Mouse (Mus musculus): ENCODE measurements around the gene Gm49450.
"Not testable (repeated sequence)": the region's sequence is repeated elsewhere in the genome, so short reads cannot be mapped to it uniquely, and the experiment has no call there.

Gene Gm49450

DNA sequence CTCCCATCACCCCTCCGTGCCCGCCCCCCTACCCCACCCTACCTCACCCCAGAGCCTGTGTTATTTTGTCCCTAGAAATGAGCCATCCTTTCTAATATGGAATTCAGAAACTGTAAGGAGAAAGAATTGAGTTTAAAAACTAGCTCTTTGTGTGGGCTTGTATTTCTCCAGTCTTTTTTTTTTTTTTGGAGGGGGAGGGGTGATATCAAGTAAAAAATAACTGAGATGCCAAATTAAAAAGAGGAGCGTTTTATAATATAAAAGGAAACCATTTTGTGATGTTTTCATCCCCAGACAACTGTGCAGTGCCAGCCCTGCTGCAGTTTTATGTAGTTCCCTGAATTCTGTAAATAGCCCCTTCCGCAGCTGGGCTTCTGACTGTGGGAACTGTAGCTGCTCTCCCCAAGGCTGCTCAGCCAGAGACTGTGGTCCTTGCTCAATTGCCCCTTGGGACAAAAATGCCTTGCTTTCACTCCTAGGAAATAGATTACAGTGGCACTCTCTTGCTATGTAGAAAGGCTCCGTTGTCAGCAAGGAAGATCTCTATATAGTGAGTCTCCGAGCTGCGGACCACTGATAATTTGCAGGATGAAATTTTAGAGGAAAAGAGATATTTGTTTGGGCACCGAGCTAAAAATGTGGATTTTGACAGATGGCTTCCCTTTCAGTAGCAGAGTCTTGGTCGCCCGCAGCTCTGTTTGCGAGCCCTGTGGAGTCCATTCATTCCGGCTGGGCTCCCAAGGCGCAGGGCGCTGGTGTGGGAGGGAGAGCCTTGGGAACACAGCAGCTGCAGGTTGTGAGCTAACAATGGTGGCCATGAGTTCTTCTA, 1.3 kb upstream of the Gm49450 start:
- no peak for DNase-seq

DNA sequence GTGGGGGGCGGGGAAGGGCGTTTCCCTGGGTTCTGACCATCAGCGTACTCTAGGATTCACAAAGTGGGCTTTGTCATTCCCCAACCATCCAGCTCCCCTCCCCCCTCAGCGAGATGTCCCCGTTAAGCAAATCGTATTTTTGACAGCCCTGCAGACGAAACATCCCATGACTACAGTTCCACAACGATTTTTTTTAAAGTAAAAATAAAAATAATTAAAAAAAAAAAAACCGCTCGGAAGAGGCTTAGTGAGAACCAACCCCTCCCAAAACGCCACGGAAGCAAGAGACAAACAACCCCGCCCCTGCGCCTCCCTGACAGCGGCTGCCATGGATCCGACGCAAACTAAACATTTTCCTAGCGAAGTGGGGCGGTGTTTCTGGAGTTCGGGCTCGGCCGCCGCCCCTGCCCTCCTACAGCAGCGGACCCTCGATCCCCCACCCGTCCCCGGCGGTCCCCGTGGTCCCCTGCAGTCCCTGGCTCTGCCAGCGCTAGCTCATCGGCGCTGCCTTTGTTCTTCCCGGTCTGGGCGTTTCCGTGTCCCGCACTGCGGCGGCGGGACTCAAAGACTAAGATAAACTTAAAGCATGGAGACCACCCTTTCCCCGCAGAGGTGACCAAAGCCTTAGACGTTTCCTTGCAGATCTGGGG, 475 bp downstream of the Gm49450 start:
- DNase-seq: peak; percentile 83 to 88

DNA sequence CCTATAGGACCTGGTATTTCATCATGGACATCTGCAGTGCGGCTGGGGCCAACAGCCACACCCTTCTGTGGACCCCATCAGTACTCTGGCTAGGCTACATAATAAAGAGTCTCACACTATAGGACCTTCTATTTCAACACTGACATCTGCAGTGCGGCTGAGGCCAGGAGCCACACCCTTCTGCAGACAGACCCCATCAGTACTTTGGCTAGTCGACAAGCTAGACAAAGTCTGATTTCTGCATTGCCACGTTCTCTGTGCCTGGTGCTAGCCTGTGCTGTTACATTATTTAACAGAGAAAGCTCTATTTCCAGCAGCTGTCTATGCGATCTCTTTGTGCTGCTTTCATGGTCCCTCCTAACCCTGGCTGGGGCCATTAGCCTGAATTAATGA, 1.3 kb downstream of the Gm49450 start:
- DNase-seq: no peak

DNA sequence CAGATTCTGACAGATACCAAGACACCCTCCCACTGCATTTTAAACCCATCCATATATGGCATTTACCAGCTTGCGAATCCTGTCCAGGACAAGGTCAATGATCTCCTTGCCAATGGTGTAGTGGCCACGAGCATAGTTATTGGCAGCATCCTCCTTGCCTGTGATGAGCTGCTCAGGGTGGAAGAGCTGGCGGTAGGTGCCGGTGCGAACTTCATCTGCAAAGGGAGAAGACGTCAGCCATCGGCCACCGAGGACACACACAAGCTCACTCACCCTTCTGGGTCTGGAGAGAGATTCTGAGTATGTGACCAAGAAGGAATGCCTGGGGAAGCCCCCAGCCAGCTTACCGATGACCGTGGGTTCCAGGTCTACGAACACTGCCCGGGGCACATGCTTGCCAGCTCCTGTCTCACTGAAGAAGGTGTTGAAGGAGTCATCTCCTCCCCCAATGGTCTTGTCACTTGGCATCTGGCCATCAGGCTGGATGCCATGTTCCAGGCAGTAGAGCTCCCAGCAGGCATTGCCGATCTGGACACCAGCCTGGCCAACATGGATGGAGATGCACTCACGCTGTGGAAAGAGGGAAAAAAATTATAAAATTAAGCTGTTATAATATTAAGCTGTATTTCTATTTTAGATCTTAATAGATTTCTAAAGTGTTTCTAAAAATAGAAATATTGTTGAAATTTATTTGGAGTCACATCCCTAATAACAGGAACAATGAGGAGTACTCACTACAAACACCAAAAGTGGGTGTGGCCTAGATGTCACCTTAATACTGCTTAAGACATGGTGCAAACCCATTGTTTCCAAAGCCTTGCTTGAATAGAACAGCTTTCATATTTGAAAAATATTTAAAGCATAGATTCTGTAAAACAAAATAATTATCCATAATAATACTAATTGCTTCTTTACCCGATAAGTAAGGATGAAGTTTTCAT, 2.0 kb downstream of the Gm49450 start:
- DNase-seq: not testable (repeated sequence)

DNA sequence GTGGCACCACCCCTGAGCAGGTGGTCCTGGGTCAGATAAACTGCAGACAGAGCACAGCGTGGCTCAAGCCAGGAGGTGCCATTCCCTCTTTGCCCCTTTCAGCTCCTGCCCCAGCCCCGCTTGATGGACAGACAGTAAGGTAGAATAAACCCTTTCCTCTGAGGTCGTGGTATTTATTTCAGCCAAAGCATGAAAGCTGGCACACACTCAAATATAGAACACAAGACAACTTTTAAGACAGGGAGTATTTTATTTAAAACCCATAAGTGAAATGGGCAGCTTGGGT, 3.8 kb downstream of the Gm49450 start:
- no peak for DNase-seq

DNA sequence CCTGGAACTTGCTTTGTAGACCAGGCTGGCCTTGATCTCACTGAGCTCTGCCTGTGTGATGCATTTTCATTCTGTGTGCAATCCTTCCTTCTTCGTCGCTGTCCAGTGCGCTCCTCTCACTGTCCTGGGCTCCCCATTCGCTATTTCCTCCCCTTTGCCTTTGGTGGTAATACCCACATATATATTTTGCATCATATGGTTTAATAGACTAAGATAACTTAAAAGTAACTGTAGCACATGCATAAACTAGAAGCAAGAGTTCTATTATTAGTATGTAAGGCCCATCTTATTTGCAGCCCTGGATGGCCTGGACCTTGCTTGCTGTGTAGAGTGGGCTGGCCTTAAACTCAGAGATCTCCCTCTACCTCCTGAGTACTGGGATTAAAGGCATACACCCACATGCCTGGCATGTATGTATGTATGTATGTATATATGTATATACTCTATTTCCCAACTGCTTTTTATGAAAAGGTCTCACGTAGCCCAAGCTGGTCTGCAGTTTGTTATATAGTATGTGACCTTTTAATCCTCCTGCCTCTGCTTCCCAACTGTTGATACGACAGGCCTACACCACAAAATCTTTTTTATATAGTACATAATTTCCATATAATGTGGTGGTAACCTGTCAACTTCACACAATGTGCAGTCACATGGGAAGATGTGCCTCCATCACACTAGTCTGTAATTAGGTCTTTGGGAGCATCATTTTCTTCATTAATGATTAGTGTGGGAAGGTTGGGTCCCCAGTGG, 4.3 kb downstream of the Gm49450 start:
- no peak for DNase-seq

DNA sequence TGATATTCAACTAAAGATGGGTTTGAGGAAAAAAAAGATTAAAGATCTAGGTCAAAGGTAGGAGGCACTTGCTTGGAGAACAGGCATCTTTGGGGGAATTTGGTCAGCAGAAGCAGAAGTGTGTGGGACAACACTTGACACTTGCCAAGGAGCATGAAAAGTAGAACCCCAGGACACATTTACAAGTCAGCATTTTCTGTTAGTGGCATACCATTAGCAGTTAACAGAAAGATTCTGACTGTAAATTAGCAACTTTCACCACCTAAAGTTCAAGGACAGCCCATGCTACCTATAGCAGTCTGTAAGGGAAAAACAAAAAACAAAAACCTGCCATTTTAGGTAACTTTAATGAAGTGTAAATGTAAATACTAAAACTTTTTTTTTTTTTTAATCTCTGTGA, 5.0 kb downstream of the Gm49450 start:
- DNase-seq: no peak

DNA sequence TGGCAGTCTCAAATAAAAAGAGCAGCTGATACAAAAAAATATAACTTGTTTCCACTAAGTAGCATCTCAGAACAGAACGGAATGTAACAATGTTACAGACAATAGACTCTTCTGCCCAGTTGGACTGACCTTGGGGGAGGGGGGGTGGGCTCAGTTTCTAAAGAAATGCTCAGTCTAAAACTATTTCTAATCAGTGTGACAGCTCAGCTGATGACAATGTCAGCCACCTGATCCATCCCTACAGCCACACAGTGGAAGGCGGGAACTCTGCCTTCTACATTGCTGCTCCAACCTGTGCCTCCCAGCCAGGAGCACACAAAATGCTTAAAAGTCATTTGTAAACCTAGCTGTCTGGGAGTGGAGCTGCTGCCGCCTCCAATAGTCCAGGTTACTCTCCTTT, 5.5 kb downstream of the Gm49450 start:
- no peak for DNase-seq

DNA sequence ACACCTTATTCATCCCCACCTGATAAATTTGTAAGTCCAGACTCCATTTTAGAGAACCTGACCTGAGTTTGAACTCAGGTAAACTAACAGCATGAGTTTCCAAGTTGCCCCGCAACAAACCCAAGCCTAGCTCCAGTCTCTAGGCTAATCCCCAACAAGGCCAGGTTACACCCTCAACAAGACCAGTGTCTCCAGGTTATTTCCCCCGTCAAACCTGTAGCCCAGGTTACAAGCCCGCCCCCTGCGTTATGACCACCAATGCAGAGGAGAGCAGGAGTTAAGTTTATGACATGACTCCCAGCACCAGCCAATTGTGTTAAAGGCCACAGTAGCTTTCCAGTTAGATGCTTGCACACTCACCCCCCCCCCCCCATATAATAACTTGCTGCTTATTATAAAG, 10.2 kb downstream of the Gm49450 start:
- DNase-seq: no peak

DNA sequence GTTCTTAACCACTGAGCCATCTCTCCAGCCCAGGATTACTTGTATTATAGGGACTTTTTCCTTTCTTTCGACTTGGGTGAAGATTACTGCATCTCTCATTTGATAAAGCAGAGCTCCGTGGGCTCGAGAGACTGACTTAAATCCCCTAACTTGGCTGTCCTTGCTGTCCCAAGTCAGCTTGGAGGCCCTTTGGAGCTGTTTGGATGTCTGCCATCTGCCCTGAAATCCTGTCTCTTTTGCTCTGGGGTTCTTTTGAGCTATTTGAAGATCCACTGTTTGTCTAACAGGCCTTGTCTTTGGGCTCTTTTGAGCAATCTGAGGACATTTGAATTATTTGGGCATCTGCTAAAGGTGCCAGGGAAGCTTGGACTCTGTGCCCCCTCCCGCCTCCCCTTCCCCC, 11.3 kb downstream of the Gm49450 start:
- DNase-seq: no peak

DNA sequence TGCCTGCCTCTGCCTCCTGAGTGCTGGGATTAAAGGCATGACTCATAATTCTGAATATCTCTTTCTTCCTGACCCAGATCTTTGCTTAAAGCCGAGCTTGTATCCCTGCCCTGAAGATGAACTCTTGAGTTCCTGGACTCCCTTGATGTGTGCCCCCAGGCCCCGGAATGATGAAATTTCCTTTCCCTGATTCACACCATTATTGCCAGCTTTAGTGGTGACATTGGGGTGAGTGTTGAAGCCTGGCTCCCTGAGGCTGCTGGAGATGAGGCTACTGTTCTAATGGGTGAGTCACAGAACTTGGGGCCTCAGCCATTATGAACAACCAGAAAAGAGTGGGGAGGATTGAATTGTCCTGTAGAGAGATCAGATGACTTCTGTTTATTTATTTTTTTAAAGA, 11.8 kb downstream of the Gm49450 start:
- DNase-seq: no peak

DNA sequence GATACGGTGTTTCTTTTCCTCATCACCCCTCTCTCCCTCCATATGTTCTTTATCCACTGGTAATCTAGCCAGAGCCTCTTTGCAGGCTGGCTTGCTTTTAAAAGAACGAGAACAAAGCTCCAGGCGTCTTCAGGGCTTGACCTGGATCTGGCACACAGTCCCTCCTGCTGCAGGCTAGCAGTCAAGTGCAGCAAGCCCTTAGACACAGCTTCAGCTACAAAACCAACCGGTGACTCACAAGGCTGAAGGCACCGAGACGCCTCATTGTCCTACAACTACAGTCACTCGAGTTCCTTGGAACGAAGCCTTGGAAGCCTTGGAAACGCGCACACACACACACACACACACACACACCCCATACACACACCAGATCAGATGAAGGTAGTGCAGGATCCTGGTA, 12.5 kb downstream of the Gm49450 start:
- DNase-seq: no peak

DNA sequence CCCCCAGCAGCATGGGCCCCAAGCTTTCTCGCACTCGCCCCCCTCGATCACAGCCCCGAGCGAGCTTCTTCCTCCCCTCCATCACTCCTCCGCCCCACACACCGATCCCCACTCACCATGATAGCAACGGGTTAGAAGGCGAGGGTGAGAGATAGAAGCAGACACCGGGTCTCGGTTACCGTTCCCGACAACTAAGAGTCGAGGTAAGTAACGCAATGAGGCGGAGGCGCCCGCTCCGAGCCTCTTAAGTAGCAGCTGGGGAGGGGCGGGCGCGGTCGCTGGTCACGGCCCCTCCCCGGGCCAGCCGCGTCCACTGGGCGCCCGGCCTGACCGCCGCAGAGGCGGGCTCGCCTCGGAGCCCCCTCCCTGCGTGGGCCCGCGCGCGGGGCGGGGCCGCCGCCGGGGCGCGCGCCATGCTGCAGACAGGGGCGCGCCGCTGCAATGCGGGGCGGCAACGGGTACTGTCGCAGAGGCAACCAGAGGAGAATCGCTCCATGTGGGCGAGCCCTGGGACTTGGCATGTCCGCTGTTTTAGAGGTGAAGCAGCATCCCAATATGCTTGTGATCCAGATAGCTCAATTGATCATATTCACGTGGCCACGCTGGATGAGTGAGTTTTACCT, 19.0 kb downstream of the Gm49450 start, which contains the start of gene Tuba1b:
Gene Tuba1b (minus strand): TSS at position 349 of the 623 bp plus-strand sequence.
- peak; percentile 92 to 96 for DNase-seq

DNA sequence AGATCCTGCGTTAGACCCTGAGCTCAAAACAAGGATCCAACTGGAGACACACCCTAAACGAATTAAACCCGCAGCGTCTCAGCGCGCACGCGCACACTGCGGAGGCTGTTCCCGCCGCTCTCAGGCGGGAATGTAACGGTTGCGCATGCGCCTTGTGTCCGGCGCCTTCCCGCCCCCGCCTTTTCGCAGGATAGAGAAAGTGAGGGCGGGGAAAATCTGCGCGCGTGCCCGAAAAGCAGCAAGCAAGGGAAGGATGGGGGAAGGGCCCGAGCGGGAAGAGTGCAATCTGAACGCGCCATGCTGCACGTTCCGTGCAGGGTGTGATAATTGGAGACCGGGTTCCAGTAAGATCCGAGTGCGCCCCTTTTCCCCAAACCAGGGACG, 19.5 kb downstream of the Gm49450 start:
- DNase-seq: peak; percentile 98 to 99

DNA sequence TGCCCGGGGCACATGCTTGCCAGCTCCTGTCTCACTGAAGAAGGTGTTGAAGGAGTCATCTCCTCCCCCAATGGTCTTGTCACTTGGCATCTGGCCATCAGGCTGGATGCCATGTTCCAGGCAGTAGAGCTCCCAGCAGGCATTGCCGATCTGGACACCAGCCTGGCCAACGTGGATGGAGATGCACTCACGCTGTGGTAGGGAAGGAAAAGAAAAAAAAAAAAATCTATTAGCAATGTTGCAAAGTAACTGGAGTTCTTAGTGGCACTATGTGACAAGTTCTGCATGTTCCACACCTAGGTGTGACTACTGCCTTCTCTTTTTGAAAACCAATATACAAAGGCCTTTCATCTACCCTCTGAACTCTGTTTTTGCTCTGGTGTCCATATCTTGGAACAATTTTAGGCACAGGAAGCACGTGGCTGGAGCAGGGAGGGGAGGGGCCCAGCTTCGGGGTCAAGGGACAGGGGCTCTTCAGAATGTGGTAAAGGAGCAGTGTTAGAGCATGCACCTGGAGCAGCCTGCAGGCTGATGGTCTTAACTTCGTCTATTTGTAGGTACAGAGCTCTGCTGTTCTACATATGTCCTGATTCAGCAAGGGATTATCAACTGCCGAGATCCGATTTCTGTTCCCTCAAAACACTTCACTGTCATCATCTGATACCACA, 20.2 kb downstream of the Gm49450 start:
- DNase-seq: peak in 1 of 2 experiments; percentile 37

DNA sequence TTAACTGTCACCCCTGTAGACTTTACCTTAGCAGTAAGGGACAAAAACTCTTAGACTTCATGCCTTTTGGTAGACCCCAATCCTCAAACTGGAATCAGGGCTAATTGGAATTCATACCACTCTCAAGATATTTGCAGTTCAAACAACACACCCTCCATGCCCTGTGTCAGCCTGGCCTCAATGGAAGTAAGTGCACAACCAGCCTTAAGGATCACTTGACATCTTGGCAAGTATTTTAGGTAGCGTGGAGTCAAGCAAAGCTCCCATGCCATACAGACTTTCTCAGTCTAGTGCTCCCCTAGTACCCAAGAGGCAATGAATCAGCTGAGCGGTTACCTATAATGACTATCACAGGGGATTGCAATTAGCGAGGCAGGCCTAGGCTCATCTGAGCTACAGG, 22.4 kb downstream of the Gm49450 start:
- no peak for DNase-seq

DNA sequence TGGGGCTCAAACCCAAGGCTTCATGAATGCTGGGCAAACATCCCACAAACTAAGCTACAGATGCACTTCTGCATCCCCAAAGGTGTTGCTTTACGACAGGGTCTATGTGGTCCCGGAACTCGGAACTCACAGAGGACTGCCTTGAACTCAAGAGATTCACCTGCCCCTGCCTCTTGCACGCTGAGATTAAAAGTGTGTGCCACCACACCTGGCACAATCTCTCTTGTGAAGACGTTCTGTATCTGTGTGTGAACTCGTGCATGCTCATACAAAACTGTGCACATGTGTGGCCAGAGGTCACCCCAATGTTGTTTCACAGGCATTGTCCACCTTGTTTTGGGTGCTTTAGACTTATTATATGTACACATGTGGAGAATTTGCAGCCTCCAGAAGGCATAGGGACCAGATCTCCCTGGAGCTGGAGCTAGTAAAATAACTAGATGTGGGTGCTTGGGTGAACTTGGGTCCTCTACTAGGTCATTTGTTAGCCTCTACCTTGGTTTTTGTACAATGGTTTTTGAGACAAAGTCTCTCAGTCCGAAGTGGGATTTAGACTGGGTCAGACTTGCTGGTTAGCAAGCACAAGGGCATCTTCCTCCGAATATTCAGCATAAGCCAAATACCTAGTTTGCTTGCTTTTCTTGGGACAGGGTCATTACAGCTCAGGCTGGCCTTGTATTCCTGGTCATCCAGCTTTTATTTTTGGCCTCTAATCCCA, 23.2 kb downstream of the Gm49450 start:
- no peak for DNase-seq

DNA sequence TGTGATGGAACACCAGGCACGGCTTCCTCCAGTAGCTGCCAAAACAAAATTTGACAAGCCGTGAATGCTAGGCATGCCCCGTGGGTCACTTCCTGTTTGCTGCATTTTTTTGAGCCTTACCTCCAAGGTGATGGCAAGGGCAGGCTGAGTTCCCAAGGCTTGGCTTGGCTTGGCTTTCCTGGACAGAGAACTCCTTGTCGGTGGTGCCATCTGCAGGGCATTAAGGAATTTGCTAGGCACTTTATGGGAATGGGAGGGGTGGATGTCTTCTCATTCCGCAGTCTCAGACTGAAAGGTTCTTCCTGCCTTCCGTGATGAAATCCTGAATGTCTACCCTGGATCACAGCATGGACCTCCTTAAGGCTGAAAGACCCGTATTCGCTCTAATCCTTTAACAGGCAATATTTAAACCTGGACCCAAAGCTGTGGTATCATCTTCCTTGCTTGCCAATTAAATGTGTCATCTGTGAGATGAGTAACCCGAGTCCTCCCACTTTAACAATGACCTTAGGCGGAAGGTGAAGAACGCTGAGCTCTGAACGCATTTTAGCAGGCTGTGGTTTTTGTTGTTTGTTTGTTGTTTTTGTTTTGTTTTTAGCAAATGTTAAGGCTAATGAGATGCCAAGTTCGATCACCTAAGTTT, 24.6 kb downstream of the Gm49450 start:
- DNase-seq: peak; percentile 79 to 87

DNA sequence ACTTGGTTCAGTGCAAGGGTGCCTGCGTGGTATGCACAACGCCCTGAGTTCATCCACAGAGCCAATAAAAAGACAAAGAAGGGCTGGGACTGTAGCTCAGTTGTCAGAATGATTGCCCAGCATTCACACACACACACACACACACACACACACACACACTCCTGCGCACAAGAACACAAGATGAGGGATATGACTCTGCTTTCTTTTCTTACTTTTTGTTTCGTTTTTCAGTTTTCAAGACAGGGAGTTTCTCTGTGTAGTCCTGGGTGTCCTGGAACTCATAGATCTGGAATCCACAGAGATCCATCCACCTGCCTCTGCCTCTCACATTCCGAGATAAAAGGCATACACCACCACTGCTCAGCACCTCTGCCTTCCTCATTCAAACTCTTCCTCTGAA, 25.8 kb downstream of the Gm49450 start:
- DNase-seq: no peak

DNA sequence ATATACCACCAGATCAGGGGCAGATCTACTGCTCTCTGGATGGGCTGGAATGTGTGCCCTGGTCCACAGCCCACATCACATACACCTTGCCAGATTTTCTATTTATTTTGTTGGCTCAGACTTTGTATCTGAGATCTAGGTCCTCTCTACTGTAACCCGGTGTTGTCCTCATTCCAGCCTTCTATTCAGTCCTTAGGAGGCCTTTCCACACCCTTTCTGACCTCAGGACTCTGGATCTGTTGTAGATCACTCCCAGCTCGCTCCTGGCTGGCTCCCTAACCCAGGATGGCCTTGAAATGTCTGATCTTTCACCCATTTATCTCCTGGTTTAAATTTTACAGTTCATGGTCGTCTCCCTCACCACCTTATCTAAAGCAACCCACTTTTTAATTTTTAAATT, 28.7 kb downstream of the Gm49450 start:
- DNase-seq: no peak

Data from kidney, postnatal 4 days (tissue).